Mouse (Mus musculus) right cerebral cortex, postnatal 36 days (tissue): ENCODE measurements around the gene Pcp4l1.
"Not testable (repeated sequence)": the region's sequence is repeated elsewhere in the genome, so short reads cannot be mapped to it uniquely, and the experiment has no call there.

Experiments
- DNase-seq, 2 experiments: peaks; one replicate each; pipeline ENCODE4 v3.0.0; 2022; ENCODE audit warnings: low spot score in 2 of 2, mixed read lengths in 1 of 2

Pcp4l1 gene

GRCm38 (mm10) chr1:171137486-171138155 lies 58.4 kb downstream of the Pcp4l1 start:
- not testable (repeated sequence) for DNase-seq

- DNase-seq = no peak
These were observed 60.5 kb downstream of the Pcp4l1 start for GRCm38 (mm10) chr1:171135600-171135999.

- no peak for DNase-seq
These were observed 65.1 kb downstream of the Pcp4l1 start for GRCm38 (mm10) chr1:171130971-171131370.

- peak; percentile 34 to 47 for DNase-seq
These were observed 66.8 kb downstream of the Pcp4l1 start for GRCm38 (mm10) chr1:171129251-171129650.

GRCm38 (mm10) chr1:171124398-171124797 lies 71.7 kb downstream of the Pcp4l1 start:
- DNase-seq = no peak
